Mouse (Mus musculus): Measurements from ENCODE around the gene Rgs6. TPM values are rescaled to one million over a fixed set of nuclear protein-coding genes. Genes with fewer than 3 reads are reported as not detected.

Rgs6 gene
- polyA plus RNA-seq, 1 experiment from 2014 or later, result 17.7 TPM

GRCm38 (mm10) chr12:82973771-82974170 lies 385.7 kb downstream of the Rgs6 start:
- no peaks in the 10 kb centered on the region for H3K27me3 ChIP-seq (replicated peaks)
- no peaks in the 10 kb centered on the region for H3K9me3 ChIP-seq (replicated peaks)
- no peaks in the 10 kb centered on the region for H3K36me3 ChIP-seq
- no peak overlapping the region for H3K27ac ChIP-seq (ENCODE audit: poor library complexity, severe bottlenecking)
- ATAC-seq (ENCODE audit: insufficient number of reproducible peaks, low FRiP score), result no peak
- peaks cover 4% of the 10 kb centered on the region for H3K4me1 ChIP-seq (replicated peaks)
- WGBS, result 80% methylated on average over 3 of the region's 3 CpGs
- no peak overlapping the region for H3K4me3 ChIP-seq
- H3K9ac ChIP-seq, result no peak overlapping the region
- no peak overlapping the region for H3K4me2 ChIP-seq

- 70% methylated on average over 3 of the region's 3 CpGs for WGBS
- Histone ChIP-seq H3K4me3 (no peak overlapping the region), H3K4me1 (replicated peaks) (peaks cover 4% of the 10 kb centered on the region; the same call in 1 of the 2 replicates)
Observed at GRCm38 (mm10) chr12:82978275-82978674, 390.2 kb downstream of the Rgs6 start.

GRCm38 (mm10) chr12:82982716-82983115 lies 394.6 kb downstream of the Rgs6 start:
- no peak for ATAC-seq (ENCODE audit: insufficient number of reproducible peaks, low FRiP score)
- no peak overlapping the region for H3K27ac ChIP-seq (ENCODE audit: poor library complexity, severe bottlenecking)
- no peaks in the 10 kb centered on the region for H3K36me3 ChIP-seq
- 82% methylated on average over 4 of the region's 4 CpGs for whole genome bisulfite sequencing
- no peak overlapping the region for H3K4me2 ChIP-seq
- no peak overlapping the region for H3K9ac ChIP-seq
- no peaks in the 10 kb centered on the region for H3K27me3 ChIP-seq (replicated peaks)
- no peak overlapping the region for H3K4me3 ChIP-seq
- no peaks in the 10 kb centered on the region for H3K9me3 ChIP-seq (replicated peaks)
- no peaks in the 10 kb centered on the region for H3K4me1 ChIP-seq (replicated peaks)

More at GRCm38 (mm10) chr12:82978275-82978674, 390.2 kb downstream of the Rgs6 start:
- Histone ChIP-seq H3K9me3 (replicated peaks) (no peaks in the 10 kb centered on the region), H3K4me2 (no peak overlapping the region), H3K27me3 (replicated peaks) (no peaks in the 10 kb centered on the region), H3K27ac (ENCODE audit: poor library complexity, severe bottlenecking) (no peak overlapping the region), H3K36me3 (no peaks in the 10 kb centered on the region), H3K9ac (no peak overlapping the region)
- ATAC-seq (ENCODE audit: insufficient number of reproducible peaks, low FRiP score), result no peak

- Histone ChIP-seq H3K4me1 (replicated peaks) (no peaks in the 10 kb centered on the region), H3K36me3 (no peaks in the 10 kb centered on the region), H3K27ac (ENCODE audit: poor library complexity, severe bottlenecking) (no peak overlapping the region), H3K4me3 (no peak overlapping the region), H3K9me3 (replicated peaks) (no peaks in the 10 kb centered on the region), H3K9ac (no peak overlapping the region), H3K4me2 (no peak overlapping the region), H3K27me3 (replicated peaks) (no peaks in the 10 kb centered on the region)
- no peak for ATAC-seq (ENCODE audit: insufficient number of reproducible peaks, low FRiP score)
- 79% methylated on average over 8 of the region's 8 CpGs for WGBS
Observed at GRCm38 (mm10) chr12:82985300-82985699, 397.2 kb downstream of the Rgs6 start.

- 53% methylated on average over 1 of the region's 1 CpGs for WGBS
- Histone ChIP-seq H3K4me2 (no peak overlapping the region), H3K27me3 (replicated peaks) (no peaks in the 10 kb centered on the region), H3K27ac (ENCODE audit: poor library complexity, severe bottlenecking) (no peak overlapping the region), H3K9ac (no peak overlapping the region), H3K9me3 (replicated peaks) (no peaks in the 10 kb centered on the region), H3K36me3 (no peaks in the 10 kb centered on the region), H3K4me3 (no peak overlapping the region), H3K4me1 (replicated peaks) (0 out of 2 replicates have a peak, but pooled peaks cover 4% of the 10 kb centered on the region)
- no peak for ATAC-seq (ENCODE audit: insufficient number of reproducible peaks, low FRiP score)
Observed at GRCm38 (mm10) chr12:82987661-82988060, 399.6 kb downstream of the Rgs6 start.

GRCm38 (mm10) chr12:82993905-82994304 lies 405.8 kb downstream of the Rgs6 start:
- Histone ChIP-seq H3K9me3 (replicated peaks) (no peaks in the 10 kb centered on the region), H3K9ac (no peak overlapping the region), H3K36me3 (no peaks in the 10 kb centered on the region), H3K4me1 (replicated peaks) (0 out of 2 replicates have a peak, but pooled peaks cover 4% of the 10 kb centered on the region), H3K4me3 (no peak overlapping the region), H3K27ac (ENCODE audit: poor library complexity, severe bottlenecking) (no peak overlapping the region), H3K4me2 (no peak overlapping the region), H3K27me3 (replicated peaks) (no peaks in the 10 kb centered on the region)
- no peak for ATAC-seq (ENCODE audit: insufficient number of reproducible peaks, low FRiP score)
- 44% methylated on average over 4 of the region's 4 CpGs for WGBS

GRCm38 (mm10) chr12:82996775-82997174 lies 408.7 kb downstream of the Rgs6 start:
- Histone ChIP-seq H3K27ac (ENCODE audit: poor library complexity, severe bottlenecking) (no peak overlapping the region), H3K4me3 (no peak overlapping the region), H3K27me3 (replicated peaks) (no peaks in the 10 kb centered on the region), H3K36me3 (no peaks in the 10 kb centered on the region), H3K9ac (no peak overlapping the region), H3K9me3 (replicated peaks) (no peaks in the 10 kb centered on the region), H3K4me1 (replicated peaks) (no peaks in the 10 kb centered on the region), H3K4me2 (no peak overlapping the region)
- no peak for ATAC-seq (ENCODE audit: insufficient number of reproducible peaks, low FRiP score)
- WGBS, result 51% methylated on average over 4 of the region's 4 CpGs

GRCm38 (mm10) chr12:82998682-82999332 lies 410.7 kb downstream of the Rgs6 start:
- Histone ChIP-seq H3K9me3 (replicated peaks) (no peaks in the 10 kb centered on the region), H3K9ac (no peak overlapping the region), H3K4me3 (no peak overlapping the region), H3K36me3 (no peaks in the 10 kb centered on the region), H3K4me2 (no peak overlapping the region), H3K4me1 (replicated peaks) (no peaks in the 10 kb centered on the region), H3K27ac (ENCODE audit: poor library complexity, severe bottlenecking) (no peak overlapping the region), H3K27me3 (replicated peaks) (no peaks in the 10 kb centered on the region)
- no peak for ATAC-seq (ENCODE audit: insufficient number of reproducible peaks, low FRiP score)
- 79% methylated on average over 10 of the region's 10 CpGs for WGBS

- Histone ChIP-seq H3K9me3 (replicated peaks) (no peaks in the 10 kb centered on the region), H3K4me2 (no peak overlapping the region), H3K9ac (no peak overlapping the region), H3K27ac (ENCODE audit: poor library complexity, severe bottlenecking) (no peak overlapping the region), H3K36me3 (no peaks in the 10 kb centered on the region), H3K4me3 (no peak overlapping the region), H3K4me1 (replicated peaks) (no peaks in the 10 kb centered on the region), H3K27me3 (replicated peaks) (no peaks in the 10 kb centered on the region)
- WGBS, result 88% methylated on average over 7 of the region's 7 CpGs
- no peak for ATAC-seq (ENCODE audit: insufficient number of reproducible peaks, low FRiP score)
Observed at GRCm38 (mm10) chr12:82999333-83000032, 411.4 kb downstream of the Rgs6 start.

GRCm38 (mm10) chr12:83000033-83000570 lies 412.0 kb downstream of the Rgs6 start:
- WGBS, result 79% methylated on average over 11 of the region's 11 CpGs
- Histone ChIP-seq H3K4me3 (no peak overlapping the region), H3K27ac (ENCODE audit: poor library complexity, severe bottlenecking) (no peak overlapping the region), H3K9ac (no peak overlapping the region), H3K4me1 (replicated peaks) (no peaks in the 10 kb centered on the region), H3K9me3 (replicated peaks) (no peaks in the 10 kb centered on the region), H3K27me3 (replicated peaks) (no peaks in the 10 kb centered on the region), H3K4me2 (no peak overlapping the region), H3K36me3 (no peaks in the 10 kb centered on the region)
- no peak for ATAC-seq (ENCODE audit: insufficient number of reproducible peaks, low FRiP score)

GRCm38 (mm10) chr12:83000957-83001356 lies 412.9 kb downstream of the Rgs6 start:
- no peaks in the 10 kb centered on the region for H3K9me3 ChIP-seq (replicated peaks)
- H3K9ac ChIP-seq, result no peak overlapping the region
- H3K27me3 ChIP-seq (replicated peaks), result no peaks in the 10 kb centered on the region
- WGBS, result 87% methylated on average over 4 of the region's 4 CpGs
- no peak for ATAC-seq (ENCODE audit: insufficient number of reproducible peaks, low FRiP score)
- no peak overlapping the region for H3K27ac ChIP-seq (ENCODE audit: poor library complexity, severe bottlenecking)
- H3K36me3 ChIP-seq, result no peaks in the 10 kb centered on the region
- no peaks in the 10 kb centered on the region for H3K4me1 ChIP-seq (replicated peaks)
- no peak overlapping the region for H3K4me2 ChIP-seq
- H3K4me3 ChIP-seq, result no peak overlapping the region
